Mouse (Mus musculus) liver, postnatal 0 days (tissue): Measurements from ENCODE around the gene Rdh16.
"Not testable (repeated sequence)": the region's sequence is repeated elsewhere in the genome, so short reads cannot be mapped to it uniquely, and the experiment has no call there.

ENCODE experiments used
- CTCF ChIP-seq: sonication (generic); IDR thresholded peaks from 2 replicates; pipeline ENCODE4 v1.5.1; 2016; ENCODE audit warnings: antibody characterized with exemption, low read depth
- EP300 ChIP-seq: IDR thresholded peaks from 2 replicates; pipeline ENCODE4 v1.6.1; 2016; ENCODE audit warnings: antibody characterized with exemption, low read depth, mild to moderate bottlenecking

DNA sequence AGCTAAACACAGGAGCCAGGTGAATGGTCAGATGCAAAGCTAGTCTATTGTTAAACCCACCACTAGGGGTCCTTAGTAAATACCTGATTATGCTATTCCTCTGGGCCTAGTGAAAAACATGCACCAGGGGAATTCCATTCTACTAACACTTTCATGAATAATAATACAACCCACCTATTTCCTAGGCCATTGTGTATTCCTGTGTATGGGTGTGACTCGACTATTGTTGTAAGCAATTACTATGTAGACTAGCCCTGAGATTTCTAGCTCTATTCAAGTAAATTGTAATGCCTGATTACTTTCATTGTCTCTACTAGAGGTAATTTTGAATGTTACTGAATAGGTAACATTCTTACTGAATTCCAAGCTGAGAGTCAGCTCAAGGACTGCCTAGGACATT lies 15.5 kb upstream of the Rdh16 start:
- not testable (repeated sequence) for TF ChIP-seq CTCF, EP300
